Mouse (Mus musculus): ENCODE measurements around the gene Nfe2. TPM values are rescaled to one million over a fixed set of nuclear protein-coding genes. Genes with fewer than 3 reads are reported as not detected.
A peak's percentile ranks its signal among the peaks of the same experiment; 100 is the strongest.
"Not testable (repeated sequence)": the region's sequence is repeated elsewhere in the genome, so short reads cannot be mapped to it uniquely, and the experiment has no call there.

The Nfe2 gene
- polyA plus RNA-seq, 1 experiment: 0.28 TPM

DNA sequence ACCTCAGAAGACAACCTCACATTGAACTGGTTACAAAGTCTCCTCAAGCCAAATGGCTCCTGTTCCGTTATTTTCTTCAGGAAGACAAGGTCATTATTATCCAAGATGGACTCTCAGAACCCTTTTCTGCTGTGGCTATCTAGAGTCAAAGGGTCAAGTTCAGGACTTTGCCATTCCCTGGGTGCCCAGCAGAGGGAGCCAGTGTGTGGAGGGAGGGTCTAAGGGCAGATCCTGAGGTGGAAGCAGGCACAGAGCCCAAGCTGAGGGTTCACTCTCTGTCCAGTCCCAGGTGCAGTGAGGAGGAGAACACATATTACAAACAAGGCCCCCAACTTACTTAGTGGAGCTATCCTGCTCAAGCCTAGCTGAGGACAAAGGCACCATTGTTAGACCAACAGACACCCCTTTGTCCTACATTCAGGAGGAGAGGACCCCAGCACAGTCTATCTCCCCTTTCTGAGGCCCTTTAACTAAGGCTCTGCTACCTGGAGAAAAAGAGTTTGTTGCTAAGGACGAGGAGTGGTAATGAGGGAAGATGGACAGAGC lies 7.9 kb downstream of the Nfe2 start:
- peak; percentile 49 for DNase-seq (ENCODE audit: low spot score)

DNA sequence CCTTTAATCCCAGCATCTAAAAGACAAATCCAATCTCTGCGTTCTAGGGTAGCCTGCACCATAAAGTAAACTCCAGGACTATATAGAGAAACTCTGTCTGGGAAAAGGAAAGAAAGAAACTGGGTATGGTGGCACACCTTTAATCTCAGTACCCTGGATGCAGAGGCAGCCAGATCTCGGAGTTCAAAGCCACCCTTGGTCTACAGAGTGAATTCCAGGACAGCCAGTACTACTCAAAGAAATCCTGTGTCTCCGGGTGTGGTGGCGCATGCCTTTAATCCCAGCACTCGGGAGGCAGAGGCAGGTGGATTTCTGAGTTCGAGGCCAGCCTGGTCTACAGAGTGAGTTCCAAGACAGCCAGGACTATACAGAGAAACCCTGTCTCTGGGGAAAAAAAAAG lies 8.7 kb downstream of the Nfe2 start:
- not testable (repeated sequence) for DNase-seq (ENCODE audit: low spot score)

DNA sequence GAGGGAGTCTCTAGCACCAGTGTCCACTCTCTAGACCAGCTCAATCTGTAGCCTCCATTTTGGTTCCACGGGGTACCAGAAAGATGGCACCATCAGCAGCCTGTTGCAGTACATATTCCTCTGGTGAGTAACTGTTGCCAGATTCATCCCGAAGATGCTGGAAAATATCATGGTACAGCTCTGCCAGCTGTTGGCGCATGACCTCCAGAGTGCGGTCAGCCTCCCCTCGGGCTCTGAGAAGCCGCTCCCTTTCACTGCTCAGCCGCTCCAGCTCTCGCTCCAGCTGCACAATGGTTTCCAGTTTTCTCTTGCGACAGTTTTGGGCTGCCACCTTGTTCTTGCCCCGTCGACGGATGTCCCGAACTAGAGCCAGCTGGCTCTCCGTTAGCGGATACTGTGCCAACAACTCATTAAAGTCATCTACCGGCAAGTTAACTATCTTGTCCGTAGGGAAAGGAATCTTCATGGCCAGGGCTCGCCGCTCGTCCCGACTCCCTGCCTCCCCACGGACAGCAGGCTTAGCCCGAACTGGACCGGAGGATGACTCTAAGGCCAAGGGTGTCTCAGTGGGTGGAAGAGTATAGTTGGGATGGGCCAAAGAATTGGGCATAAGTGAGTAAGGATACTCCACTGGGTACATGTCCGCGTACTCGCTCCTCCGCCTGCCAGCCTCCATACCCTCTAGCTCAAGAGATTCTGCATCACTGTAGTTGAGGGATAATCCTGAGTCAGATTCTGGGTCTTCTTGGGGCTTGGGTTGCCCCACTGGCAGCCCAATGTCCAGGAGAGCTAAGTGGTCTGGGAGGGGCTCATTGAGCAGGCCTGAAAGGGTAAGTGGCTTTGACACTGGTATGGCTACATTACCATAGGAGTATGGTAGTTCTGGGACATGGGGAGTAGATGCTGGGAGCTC lies 9.5 kb downstream of the Nfe2 start:
- no peak for DNase-seq (ENCODE audit: low spot score)

DNA sequence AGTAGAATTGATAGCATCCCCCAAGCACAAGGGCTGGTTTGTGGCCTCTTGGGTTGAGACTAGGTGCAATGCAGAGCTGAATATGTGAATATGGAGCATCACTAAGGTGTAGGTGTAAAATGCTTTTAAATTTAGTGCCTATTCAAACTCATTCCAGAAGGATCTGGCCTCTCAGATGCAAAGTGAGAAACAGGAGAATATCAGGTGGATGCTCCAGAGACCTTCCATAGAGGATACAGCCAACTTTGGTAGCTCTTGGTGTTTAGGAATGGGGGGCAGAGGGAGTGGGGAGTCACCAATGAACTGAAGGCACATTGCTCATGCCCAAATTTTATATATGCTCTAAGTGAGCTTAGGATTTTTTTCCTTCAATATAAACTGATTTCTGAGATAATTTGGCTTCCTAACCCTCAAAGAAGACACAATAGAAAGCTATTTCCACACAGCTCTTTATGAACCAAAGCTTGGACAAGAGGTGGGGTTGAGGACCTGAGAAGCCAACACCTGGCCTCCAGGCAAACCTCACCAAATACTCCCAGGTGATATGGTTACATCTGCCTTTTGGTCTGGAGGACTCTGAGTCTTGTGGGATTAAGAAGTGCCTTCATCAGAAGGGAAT lies 10.3 kb downstream of the Nfe2 start:
- DNase-seq (ENCODE audit: low spot score): no peak

DNA sequence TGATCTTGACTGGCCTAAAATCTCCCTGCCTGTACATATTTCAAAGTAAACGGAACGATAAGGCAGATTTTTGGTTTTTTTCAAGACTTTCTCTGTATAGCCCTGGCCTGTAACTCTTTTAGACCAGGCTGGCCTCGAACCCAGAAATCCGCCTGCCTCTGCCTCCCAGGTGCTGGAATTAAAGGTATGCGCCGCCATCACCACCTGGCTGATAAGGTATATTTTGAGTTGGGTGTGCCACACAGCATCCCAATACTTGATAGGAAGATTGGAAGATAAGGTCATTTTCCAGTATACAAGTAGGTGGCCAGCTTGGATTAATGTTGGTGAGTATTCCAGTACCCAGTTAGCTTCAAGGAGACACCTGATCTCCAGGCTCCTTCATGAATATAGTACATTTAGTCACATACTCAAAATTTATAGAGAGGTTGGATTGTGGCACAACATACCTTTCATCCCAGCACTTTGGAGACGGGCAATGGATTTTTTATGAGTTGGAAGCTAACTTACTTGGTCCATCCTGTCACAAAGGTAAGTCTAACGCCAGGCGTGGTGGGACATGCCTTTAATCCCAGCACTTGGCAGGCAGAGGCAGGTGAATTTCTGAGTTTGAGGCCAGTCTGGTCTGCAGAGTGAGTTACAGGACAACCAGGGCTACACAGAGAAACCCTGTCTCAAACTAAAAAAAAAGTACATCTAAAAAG lies 11.0 kb downstream of the Nfe2 start:
- DNase-seq (ENCODE audit: low spot score): no peak

DNA sequence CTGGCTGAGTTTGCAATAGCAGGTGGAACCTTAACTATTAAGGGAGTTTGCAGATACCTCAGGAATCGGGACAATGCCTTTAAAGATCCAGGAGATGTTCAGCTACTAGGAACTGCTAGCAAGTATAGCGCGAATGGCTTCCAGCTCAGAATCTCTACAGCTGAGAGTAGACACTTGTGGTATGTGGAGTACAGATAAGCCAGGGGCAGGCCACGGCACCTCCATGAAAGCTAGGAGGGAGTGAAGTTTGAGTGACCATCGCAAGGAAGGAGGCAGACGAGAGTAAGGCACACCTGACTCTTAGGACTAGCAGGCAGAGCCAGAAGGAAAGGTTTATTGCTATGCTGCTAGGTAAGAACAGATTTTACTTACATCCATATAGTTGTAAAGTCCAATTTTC lies 12.6 kb downstream of the Nfe2 start:
- no peak for DNase-seq (ENCODE audit: low spot score)

DNA sequence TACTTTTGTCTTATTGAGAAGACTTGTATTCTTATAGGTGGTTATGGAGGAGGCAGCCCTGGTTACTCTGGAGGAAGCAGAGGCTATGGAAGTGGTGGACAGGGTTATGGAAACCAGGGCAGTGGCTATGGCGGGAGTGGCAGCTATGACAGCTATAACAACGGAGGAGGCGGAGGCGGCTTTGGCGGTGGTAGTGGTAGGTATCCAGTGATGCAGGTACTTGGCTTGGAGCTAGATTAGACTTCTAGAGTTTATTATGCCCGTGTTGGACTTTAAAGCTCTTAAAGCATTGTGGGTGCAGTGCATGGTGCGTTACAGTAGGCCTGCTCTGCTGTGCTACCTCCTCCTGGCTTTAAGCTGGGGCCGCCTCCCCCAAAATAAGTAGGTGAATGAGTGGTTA lies 15.3 kb downstream of the Nfe2 start:
- DNase-seq (ENCODE audit: low spot score): no peak

DNA sequence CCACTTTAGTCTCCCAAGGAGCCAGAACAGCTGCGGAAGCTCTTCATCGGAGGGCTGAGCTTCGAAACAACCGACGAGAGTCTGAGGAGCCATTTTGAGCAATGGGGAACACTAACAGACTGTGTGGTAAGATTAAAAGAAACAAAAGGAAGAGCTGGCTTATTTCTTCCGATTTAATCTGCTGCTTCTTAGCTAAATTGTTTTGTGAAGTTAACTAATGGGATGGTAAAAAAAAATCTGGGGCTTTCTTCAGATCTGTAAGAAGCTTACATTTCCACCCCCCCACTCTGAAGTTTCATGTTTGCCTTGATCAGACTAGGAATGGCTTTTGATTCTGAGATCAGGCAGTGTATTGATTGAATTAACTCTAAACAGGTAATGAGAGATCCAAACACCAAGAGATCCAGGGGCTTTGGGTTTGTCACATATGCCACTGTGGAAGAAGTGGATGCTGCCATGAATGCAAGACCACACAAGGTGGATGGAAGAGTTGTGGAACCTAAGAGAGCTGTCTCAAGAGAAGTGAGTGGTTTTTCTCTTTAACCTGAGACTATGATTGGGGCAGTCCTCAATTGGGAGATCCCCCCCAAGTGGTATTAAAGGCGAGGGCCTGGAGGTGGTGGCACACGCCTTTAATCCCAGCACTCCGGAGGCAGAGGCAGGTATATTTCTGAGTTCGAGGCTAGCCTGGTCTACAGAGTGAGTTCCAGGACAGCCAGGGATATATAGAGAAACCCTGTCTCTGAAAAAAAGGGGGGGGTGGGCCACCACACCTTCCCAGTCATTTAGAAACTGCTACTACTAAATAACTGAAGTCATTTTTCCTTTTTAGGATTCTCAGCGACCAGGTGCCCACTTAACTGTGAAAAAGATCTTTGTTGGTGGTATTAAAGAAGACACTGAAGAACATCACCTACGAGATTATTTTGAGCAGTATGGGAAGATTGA lies 16.9 kb downstream of the Nfe2 start:
- DNase-seq (ENCODE audit: low spot score): not testable (repeated sequence)

DNA sequence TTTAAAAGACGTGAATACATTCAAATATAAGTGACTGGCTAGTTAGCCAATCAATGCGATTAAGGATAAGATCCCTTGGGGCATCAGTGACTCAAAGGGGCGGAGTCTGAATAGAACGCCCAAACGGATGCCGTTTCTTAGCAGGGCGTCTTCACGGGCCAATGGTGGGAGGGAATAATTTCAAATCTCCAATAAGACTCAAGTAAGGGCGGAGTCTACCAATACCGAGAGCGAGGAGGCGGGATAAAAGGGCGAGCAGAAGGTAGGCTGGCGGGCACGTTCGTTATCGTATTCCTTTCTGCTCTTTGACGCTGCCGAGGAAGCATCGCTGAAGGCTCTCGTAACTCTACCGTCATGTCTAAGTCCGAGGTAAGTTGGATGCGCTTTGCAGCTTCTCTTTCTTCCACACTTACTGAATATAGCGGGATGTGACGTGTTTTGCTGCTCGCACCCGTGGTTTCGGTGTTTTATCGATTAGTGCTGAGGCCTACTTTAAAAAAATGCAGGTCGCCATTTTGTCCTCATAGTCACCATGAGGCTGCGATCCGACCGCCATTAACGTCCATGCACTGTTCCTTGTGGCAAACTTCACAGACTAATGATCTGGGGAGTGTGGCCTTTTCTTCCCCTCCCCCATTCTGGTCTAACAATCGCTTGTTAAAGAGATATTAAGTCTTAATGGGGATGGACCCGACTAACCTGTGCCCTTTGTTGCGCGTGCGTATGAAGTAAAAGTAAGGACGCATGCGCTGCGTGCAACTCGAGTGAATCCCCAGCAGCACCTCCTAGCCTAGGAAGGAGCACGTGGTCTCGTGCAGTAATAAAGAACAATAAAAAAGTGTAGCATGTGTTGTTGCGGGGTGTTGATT lies 17.8 kb downstream of the Nfe2 start, which contains the start of gene Hnrnpa1:
Hnrnpa1 (plus strand) TSS at position 273 of the 869 bp plus-strand sequence.
- peak; percentile 75 for DNase-seq (ENCODE audit: low spot score)

DNA sequence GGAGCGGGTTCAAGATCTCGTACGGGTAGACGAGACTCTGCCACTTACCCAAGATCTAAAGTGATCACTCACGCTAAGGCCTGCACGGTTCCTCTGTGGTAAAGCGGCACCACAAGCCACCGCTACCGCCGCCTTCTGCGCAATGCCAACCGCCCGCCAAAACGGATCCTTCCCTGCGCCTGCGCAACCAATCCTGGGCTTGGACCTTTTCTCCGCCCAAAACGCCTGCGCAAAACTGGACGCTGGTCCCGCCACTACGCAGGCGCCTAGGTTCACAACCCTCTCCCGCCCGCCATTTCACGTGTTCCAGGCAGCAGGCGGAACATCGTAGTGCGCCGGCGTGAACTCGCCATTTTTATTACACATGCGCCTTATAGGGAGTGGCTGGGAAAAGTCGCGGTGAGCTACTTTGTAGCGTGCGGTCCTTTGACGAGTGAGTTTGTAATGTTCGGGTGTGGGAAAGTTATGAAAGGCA lies 18.5 kb downstream of the Nfe2 start, which contains the start of gene Cbx5:
Cbx5 (minus strand) TSS at position 132 of the 475 bp plus-strand sequence.
- DNase-seq (ENCODE audit: low spot score): peak; percentile 90

DNA sequence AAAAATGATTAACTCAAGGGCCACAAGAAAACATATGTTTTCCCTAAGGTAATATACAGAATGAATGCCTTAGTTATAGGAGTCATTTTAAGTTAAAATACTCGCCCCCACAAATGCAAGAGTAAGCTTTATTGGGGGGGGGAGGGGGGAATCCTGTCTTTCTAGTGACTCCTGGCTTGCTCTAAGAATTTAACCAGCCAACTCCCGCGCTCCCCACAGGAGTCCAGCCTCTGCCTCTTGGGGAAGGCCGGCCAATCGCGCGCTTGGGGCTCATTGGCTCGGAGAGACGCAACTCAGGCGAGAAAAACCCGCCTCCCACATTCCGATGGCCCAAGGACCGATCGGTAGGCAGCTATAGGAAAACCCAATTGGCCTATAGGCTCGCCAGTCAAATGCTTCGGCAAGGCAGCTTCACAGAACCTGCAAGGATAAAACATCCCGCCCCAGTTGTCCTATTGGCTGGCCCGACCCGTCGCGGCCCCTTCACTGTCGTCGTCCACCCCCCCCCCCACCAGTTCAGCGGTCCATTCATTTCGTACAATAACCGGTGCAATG lies 19.0 kb downstream of the Nfe2 start:
- peak; percentile 65 for DNase-seq (ENCODE audit: low spot score)

DNA sequence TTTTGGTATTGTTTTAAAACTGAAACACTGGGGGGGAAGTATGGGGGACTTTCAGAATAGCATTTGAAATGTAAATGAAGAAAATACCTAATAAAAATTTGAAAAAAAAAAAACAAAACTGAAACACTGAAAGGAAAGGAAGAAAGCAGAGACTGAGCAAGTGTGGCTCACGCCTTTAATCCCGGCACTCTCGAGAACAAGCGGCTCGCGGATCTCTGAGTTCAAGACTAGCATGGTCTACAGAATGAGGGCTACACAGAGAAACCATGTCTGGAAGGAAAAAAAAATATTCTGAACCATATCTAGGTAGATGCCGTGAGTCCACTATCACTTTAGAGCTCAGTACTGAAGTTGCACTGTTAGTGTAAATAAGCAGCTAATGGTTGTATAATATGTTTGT lies 20.9 kb downstream of the Nfe2 start:
- DNase-seq (ENCODE audit: low spot score): no peak

DNA sequence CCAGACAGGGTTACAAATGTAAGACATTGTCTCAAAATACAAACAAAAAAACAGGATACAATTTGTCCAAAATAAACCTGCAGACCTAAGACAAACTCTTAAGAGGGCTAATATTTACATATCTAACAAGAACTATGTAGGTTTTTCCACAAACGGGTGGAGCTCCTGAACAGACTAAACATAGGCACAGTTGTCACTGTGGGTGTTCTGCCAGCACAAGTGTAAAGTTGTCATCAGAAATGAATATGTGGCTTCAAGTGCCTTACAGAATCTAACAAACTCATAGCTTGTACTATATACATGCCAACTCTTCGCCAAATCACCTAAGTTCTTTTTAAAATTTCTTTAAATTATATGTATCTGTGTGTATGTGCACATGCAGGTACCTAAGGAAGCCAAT lies 25.1 kb downstream of the Nfe2 start:
- no peak for DNase-seq (ENCODE audit: low spot score)

DNA sequence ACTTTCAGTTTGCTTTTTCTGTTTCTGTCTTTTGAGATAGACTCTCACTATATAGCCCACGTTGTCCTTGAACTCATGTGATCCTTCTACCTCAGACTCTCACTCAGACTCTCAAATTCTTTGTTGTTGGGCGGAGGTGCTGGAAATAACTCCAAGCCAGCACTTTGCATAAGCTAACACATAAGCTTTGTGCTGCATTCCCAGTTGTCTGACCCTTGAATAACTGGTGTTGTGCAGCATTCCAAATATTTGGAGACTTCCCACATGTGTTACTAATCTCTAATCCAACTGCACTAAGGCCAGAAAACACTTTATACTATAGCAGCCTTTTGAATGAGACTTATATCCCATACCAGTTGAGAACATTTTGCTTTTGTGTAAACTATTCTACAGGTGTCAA lies 29.3 kb downstream of the Nfe2 start:
- DNase-seq (ENCODE audit: low spot score): no peak

DNA sequence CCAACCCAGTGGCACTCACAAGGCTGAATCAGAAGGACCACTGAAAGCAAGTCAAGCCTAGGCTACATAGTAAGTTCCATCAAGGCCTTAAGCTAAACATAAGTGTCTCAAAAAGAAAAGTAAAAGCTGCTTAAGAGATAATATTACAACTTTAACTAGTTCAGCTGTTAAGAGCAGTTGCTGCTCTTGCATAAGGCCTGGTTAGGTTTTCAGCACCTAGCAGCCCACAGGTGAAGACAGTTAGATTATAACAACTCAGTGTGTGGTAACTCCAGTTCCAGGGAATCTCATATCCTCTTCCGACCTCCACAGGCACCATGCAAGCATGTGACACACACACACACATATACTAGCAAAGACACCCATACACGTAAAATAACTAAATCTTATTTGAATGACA lies 30.6 kb downstream of the Nfe2 start:
- DNase-seq (ENCODE audit: low spot score): no peak

DNA sequence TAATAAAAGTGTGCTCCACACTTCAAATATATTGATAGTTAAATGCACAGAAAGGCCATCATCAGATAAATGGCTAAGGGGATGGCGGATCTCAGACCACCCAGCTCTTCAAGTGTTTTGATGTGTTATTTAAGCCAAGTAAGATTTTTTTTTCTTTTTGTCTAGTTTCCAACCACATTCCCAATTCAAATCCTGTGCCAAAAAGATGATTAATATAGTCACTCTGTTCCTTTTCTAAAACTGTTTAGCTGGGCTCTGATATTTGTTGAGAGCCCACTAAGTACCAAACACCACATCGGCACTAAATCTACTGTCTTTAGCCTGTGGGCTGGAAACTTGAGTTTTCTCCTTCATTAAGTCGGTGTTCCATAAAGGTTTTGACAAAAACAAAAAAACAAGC lies 31.2 kb downstream of the Nfe2 start:
- no peak for DNase-seq (ENCODE audit: low spot score)

DNA sequence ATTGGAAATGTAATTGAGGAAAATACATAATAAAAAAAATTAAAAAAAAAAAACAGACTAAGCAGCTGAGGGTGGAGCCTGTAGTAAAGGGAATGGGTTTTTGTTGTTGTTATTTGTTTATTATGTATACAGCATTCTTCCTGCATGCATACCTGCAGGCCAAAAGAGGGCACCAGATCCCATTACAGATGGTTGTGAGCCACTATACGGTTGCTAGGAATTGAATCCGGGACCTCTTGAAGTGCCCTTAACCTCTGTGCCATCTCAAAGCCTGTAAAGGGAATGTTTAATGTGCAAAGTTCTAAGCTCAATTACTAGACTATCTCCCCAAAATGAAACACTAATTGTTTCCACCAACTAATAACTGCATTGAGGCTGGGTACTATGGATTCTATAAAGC lies 34.0 kb downstream of the Nfe2 start:
- DNase-seq (ENCODE audit: low spot score): no peak

DNA sequence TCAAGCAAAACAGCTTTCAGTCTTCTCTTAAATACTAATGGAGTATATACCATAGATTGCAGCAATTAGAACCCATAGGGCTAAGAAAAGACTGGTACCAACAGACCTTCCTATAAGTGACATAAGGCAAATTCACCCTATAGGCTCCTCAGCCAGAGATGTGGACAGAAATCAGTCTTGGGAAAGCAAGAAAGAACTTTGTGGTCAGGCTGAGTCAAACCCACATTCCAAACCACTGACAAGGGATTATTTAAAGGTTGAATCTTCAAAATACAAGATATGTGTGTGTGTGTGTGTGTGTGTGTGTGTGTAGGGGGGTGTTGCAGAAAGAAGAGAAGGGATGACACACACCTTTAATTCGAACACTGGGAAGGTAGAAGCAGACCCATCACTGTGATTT lies 36.8 kb downstream of the Nfe2 start:
- no peak for DNase-seq (ENCODE audit: low spot score)

DNA sequence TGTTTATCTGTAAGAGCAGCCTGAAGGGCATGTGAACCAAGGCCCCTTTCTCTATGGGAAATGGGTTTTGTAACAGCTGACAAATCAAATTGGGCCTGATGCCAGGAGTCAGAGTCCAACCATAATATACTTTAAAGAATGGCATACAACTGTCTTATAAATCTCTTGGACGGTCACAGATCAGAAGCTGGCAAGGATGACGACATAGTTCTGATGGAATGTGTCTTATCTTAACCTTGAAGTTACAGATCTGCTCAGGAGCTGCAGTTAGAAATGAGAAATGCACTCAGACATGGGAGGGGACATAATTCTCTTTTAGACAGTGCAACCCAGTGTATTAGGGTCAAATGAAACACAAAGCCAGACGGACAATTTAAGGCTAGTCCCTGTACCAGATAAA lies 37.4 kb downstream of the Nfe2 start:
- no peak for DNase-seq (ENCODE audit: low spot score)

DNA sequence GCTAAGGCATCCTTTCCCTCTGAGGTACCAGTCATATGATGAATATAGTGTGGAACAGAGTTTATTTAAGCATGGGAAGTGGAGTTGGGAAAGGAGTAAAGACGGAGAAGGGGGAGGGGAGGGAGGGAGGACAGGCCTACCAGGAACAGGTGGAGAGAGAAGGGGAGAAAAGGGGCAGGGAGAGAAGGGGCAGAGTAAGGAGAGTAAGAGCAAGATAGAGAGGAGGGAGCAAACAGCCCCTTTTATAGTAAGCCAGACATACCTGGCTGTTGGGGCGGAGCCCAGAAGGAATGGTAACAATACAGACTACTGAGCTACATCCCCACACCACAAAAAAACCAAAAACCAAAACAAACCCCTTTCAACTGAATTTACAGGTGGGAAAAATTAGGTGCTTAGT lies 42.2 kb downstream of the Nfe2 start:
- no peak for DNase-seq (ENCODE audit: low spot score)
